ENCODE assay signal across 8 mouse cellular contexts in the genomic region with DNA sequence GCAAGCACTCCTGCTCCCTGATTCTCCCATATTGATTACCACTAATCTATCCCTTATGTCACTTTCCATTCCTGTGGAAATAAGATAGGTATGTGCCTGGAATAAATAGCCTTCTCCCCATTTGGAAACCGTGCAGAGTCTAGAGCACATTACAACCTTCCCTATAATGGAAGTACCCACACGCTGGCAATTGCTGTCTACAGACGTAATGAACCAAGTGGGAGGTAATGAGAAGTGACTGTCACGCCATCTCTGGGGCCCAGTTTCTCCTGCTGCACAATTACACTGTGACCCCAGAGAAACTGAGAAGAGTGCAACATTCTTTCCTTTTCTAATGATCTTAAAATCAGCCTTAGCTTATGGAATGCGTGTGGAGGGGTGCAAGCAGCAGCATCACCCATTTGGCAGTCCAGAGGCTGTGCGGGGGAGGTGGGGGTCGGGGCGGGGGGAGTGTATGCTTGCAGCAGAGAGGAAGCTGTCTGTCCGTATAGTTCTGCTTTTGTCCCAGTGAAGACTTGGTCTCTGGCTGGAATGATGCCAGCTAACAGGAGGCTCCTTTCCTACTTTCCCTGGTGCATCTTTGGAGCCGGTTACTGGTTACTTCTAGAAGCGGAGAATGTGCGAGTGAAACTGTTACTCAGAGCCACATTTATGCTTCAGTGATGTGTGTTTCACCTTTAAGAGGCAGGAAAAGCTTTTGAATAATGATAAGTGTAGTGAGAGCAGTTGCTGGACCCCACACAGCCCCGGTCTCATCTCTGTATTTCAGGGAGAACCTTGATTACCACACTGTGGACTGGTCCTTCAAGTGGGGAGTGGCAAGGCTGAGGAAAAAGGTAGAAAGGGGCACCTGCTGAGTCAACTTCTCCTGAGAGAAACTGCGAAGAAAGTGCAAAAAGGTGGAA.
A peak's percentile ranks its signal among the peaks of the same experiment; 100 is the strongest.
DNase-seq lines count a peak whose midpoint lies in the region; ATAC-seq and TF ChIP-seq lines count a peak whose summit lies in the region.

No protein-coding gene starts in this region.

- no peaks in the 10 kb centered on the region for H3K9me3 ChIP-seq in heart, embryonic 14.5 days (ENCODE audit: control insufficient read depth, low read length)
- H3K9me3 ChIP-seq in hindbrain, embryonic 10.5 days = no peaks in the 10 kb centered on the region
- H3K9me3 ChIP-seq in midbrain, embryonic 13.5 days = no peaks in the 10 kb centered on the region

- H3K9ac ChIP-seq in heart, embryonic 14.5 days (ENCODE audit: low read length) = no peak overlapping the region
- no peak overlapping the region for H3K9ac ChIP-seq in midbrain, embryonic 13.5 days (replicated peaks)

- no peak overlapping the region; a peak in 1 of 4 replicates for H3K27ac ChIP-seq in heart, embryonic 14.5 days (replicated peaks in 1 of 2; ENCODE audit: control insufficient read depth in 1 of 2, insufficient read depth in 1 of 2, low read depth in 2 of 2, low read length in 2 of 2)
- H3K27ac ChIP-seq in hindbrain, embryonic 10.5 days = peak overlapping the region; percentile 46
- peak overlapping the region; percentile 62 for H3K27ac ChIP-seq in midbrain, embryonic 13.5 days

- intact Hi-C loops in heart, postnatal 25 days (cut with DNase I) = no loop called here

- H3K4me1 ChIP-seq in heart, embryonic 14.5 days (ENCODE audit: control insufficient read depth in 2 of 2, insufficient read depth in 2 of 2, low read length in 2 of 2) = peaks cover 10 to 27% of the 10 kb centered on the region in 2 experiments
- H3K4me1 ChIP-seq in hindbrain, embryonic 10.5 days (replicated peaks) = peaks cover 20% of the 10 kb centered on the region
- peaks cover 20% of the 10 kb centered on the region for H3K4me1 ChIP-seq in midbrain, embryonic 13.5 days (replicated peaks)

- no peak for DNase-seq in heart, postnatal 25 days (ENCODE audit: low spot score)
- DNase-seq in Patski (ENCODE audit: low read depth, low spot score) = no peak
- DNase-seq in hindbrain, embryonic 10.5 days (ENCODE audit: low spot score) = no peak
- no peak for DNase-seq in urinary bladder, adult 18-20 months (ENCODE audit: low spot score in 2 of 2)
- DNase-seq in ovary, postnatal 36 days (ENCODE audit: low spot score) = no peak

- 43% methylated on average over 14 of the region's 14 CpGs for WGBS in heart, embryonic 14.5 days
- WGBS in hindbrain, embryonic 10.5 days = 34% methylated on average over 14 of the region's 14 CpGs
- WGBS in midbrain, embryonic 13.5 days = 25% methylated on average over 14 of the region's 14 CpGs

- in situ Hi-C loops in Patski (cut with MboI; ENCODE audit: low pct_unique_long_range_greater_than_20kb) = no loop called here

- no peaks in the 10 kb centered on the region for H3K27me3 ChIP-seq in heart, embryonic 14.5 days (ENCODE audit: control insufficient read depth, insufficient read depth, low read length)
- H3K27me3 ChIP-seq in Patski = no peaks in the 10 kb centered on the region
- H3K27me3 ChIP-seq in hindbrain, embryonic 10.5 days (ENCODE audit: insufficient read depth, poor library complexity, severe bottlenecking) = no peaks in the 10 kb centered on the region
- H3K27me3 ChIP-seq in midbrain, embryonic 13.5 days = no peaks in the 10 kb centered on the region

- H3K36me3 ChIP-seq in heart, embryonic 14.5 days (ENCODE audit: control insufficient read depth, insufficient read depth, low read length) = no peaks in the 10 kb centered on the region
- H3K36me3 ChIP-seq in hindbrain, embryonic 10.5 days = no peaks in the 10 kb centered on the region
- no peaks in the 10 kb centered on the region for H3K36me3 ChIP-seq in midbrain, embryonic 13.5 days

- POLR2A ChIA-PET in Patski (lab: Charles Lee) = interaction anchor here (0.6 kb wide), 1 partner anchor 1631 kb away, joined by 3 read pairs; no protein-coding TSS in a partner anchor

- ATAC-seq in heart, embryonic 14.5 days (ENCODE audit: insufficient number of reproducible peaks, insufficient read depth, low FRiP score, low read depth) = no peak
- ATAC-seq in Patski = peak; percentile 10
- ATAC-seq in midbrain, embryonic 13.5 days = peak; percentile 72
- ATAC-seq in monocyte, adult 5-6 weeks (replicated peaks; ENCODE audit: insufficient number of reproducible peaks, low FRiP score, low TSS enrichment, poor library complexity, severe bottlenecking) = no peak

- TF ChIP-seq CTCF in Patski (IDR thresholded peaks at IDR 0.05) = no peak

- H3K4me3 ChIP-seq in heart, embryonic 14.5 days (ENCODE audit: control insufficient read depth in 1 of 2, insufficient read depth in 1 of 2, low read depth in 1 of 2, low read length in 2 of 2) = no peak overlapping the region
- H3K4me3 ChIP-seq in hindbrain, embryonic 10.5 days = no peak overlapping the region
- no peak overlapping the region for H3K4me3 ChIP-seq in midbrain, embryonic 13.5 days (replicated peaks)

- CTCF ChIA-PET in Patski (lab: Charles Lee) = interaction anchor here (1.2 to 1.9 kb wide), 4 partner anchors 10 to 73 kb away, joined by 3 to 6 read pairs (median 4); no protein-coding TSS in a partner anchor

- H3K4me2 ChIP-seq in heart, embryonic 14.5 days (ENCODE audit: low read length) = peak overlapping the region; percentile 34
- H3K4me2 ChIP-seq in midbrain, embryonic 13.5 days (replicated peaks) = peak overlapping the region; percentile 39

Comparison
In these comparisons a context has a peak if more than half of its experiments do, and no peak if none do; other contexts are left out.
1. ATAC-seq: peak in Patski (single experiment) and midbrain, embryonic 13.5 days (single experiment); none in heart, embryonic 14.5 days (single experiment) and monocyte, adult 5-6 weeks (single experiment).
2. H3K27ac ChIP-seq: peak in hindbrain, embryonic 10.5 days (single experiment) and midbrain, embryonic 13.5 days (single experiment); none in heart, embryonic 14.5 days (0 of 2).